Mouse (Mus musculus): ENCODE data around the gene Ppm1k.
"Not testable (repeated sequence)": the region's sequence is repeated elsewhere in the genome, so short reads cannot be mapped to it uniquely, and the experiment has no call there.

The Ppm1k gene

DNA sequence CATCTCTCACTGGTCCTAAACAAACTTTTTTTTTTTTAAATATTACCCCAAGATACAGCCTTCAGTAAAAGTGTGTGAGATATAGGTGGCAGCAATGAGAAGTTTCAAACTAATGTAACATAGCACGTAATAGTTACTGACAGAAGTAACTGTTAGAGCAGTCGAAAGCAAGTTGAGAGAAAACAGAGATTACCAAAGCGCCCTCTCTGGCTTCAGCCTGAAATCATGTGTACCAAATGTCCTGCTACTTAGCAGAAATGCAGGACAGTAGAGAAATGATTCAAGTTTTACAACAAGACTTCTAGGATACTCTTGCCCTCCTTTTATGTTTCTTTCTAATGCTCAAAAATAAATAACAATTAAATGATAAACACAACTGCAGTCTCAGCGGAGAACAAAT, 4.3 kb downstream of the Ppm1k start:
- DNase-seq = no peak

DNA sequence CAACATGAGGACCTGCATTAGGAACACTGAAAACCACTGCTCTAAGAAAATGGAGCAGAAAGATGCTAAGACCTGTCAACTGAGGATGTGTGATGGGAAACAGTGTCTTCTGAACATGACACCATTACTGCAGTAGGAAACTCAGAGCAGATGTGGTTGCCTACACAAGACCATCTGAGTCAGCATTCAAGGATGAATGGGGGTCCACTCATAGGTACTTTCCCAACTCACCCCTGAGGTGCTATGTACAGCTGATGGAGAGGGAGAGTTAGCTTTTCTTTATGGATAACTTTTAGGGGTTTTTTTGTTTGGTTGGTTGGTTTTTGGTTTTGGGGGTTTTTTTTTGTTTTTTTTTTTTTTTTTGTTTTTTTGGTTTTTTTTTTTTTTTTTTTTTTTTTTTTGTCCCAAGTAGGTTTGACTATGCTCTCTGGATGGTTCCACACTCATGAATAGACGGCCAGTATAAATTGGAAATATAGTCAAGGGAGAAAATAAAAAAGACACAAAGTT, 5.9 kb downstream of the Ppm1k start:
- no peak for DNase-seq

DNA sequence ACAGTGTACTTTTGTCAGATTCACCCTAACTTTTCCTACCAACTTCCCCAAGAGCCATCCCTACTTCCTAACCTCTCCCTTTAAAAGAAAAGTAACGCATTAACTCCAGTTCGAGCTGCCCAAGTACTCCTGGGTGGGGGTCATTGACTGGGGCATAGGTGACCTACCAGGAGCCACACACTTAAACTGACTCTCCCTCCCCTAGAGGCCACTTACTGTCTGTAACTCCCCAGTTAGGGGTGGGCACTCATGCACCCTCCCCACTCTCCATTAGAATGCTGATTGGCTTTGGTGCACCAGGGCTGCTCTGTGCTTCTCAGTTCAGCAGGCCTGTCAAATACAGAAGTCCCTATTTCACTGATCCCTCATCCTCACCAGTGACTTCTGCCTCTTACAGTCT, 8.3 kb downstream of the Ppm1k start:
- DNase-seq = no peak

DNA sequence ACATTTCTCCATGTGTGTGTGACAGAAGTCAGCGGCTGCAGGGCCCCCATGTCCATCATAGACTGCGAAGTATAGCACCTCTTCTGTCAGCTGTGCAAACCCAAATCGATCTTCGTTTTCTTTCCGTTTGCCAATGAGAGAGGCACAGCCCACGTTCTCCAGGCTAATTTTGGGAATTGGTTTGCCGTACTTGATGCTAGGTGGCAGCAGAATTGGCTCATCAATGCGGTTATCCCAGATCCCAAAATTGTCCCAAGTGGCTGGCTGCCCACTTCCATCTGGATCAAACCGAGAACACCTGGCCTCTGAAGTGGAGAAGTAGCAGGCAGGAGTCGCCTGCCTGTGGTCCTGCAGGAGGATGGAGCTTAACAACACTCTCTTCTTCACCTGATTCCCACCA, 10.5 kb downstream of the Ppm1k start:
- DNase-seq = no peak

DNA sequence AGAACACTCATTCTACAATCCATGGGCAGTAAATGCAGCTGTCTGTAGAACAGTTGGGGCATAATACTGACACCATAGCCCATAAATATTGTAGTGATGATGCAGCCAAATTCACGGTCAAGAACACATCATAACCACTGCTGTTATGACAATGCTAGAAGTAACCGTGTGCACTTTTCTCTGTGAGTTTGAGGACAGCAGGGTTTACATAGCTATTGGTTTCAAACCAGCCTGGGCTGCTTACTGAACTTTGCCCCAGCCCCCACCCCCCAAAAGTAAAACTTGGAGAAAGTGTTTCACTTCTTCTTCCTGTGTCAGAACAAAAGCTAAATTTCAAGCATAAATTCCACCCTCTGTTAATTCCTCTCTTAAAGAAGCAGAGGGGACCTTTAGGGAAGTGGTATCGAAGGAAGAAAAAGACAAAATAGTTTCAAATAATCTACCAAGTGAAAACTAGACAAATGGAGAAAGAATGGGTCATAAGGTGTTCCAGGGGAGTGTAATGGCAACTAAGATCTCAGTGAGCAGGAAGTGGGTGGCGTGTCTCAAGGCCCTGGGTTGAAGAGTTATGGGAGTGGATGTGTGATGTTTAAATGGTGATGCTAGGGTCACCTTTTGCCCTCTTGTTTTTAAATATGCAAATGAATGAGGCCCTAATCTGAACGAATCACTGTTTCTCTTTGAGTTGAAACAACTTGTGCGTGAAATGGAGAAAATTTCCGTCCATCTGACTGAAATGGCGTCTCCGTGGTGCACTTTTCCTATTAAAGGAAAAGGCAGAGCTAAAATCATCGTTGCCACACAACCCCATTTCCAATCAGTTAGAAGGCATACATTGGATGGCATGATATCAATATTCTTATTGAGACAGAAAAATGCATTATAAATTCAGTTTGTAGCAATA, 14.3 kb downstream of the Ppm1k start:
- no peak for DNase-seq

DNA sequence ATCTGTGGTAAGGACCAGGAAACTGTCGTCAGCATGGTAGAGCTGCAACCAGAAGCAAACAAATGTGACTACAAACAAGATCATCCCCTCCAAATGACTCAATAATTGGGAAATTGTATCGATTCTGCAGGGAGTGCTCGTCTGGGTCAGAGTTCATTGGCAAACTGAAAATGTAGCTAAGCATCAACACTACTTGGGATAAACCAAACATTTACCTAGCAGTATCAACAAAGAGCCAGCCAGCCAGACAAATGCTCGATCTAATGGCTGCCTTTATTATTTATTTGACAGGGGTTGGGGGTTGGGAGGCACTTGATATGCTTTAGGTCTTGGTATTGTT, 21.3 kb downstream of the Ppm1k start:
- no peak for DNase-seq

DNA sequence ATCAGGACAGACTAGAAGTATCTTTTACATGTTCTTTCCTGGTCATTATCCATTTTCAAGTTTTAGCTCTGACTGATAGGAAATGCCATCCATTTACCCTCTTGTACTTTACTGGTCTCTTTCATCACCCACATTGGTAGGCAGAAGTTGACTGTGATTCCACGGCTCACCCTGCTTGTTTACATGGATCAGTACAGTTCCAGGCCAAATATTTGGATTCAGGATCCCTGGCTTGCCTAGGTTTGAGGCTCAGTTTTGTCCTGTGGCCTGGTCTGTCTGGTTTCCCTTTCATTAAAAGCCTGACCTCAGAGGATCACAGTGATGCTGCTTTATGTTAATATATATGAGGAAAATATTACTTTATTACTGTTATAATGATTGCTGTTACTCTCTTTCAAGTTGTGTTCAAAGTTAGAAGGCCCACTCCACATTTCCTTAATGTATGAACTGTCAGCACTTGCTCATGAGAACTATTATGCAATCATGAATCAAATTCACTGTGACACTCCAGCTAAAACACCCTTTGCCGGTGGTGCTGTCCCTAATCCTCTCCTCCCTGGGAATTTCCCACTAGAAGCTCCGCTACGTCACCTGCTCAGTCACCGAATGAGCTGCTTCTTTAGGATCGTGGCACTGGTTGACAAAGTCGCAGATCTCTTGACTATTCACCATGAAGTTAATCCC, 21.8 kb downstream of the Ppm1k start:
- no peak for DNase-seq

DNA sequence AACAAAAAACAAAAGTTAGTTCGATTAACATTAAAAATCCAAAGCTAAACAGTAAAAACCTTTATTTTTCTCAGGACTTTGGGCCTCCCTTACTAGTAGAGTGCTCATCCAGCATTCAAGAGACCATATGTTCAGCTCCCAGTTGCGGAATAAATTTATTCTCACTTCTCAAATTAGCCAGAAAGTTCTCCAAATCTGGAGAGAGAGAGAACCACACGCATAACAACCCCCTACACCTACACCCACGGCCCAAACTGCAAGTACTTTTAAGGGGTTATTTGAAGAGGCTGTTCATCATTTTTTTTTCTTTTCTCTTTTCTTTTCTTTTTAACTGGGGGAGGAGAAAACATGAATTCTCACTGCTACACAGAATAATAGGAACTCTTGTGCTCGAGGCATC, 23.4 kb downstream of the Ppm1k start:
- DNase-seq = no peak

DNA sequence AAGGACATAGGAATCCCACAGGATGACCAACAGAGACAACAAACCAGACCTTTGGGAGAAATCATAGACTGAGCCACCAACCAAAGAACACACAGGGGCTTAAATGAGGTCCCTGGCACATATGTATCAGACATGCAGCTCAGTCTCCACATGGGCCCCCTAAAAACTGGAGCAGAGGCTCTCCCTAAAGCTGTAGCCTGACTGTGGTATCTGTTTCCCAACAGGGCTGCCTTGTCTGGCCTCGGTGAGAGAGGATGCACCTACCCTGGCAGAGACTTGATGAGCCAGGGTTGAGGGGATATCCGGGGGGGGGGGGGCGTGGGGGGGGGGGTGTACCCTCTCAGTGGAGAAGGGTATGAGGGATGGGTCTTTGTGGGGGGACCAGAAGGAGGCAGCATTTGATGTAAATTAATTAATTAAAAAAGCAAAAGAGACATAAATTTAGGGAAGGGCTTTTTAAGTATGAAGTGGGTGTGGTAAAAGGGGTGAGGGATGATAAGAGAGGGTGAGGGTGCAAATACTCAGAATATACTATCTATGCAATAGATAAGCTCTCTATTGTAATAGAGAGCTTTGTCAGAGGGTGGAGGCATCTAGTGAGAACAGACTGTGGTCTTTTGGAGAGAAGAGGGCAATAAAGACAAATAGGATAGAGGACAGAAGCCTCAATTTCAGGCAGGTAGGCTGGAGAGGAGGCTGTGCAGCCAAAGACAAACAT, 31.4 kb downstream of the Ppm1k start:
- no peak for DNase-seq

DNA sequence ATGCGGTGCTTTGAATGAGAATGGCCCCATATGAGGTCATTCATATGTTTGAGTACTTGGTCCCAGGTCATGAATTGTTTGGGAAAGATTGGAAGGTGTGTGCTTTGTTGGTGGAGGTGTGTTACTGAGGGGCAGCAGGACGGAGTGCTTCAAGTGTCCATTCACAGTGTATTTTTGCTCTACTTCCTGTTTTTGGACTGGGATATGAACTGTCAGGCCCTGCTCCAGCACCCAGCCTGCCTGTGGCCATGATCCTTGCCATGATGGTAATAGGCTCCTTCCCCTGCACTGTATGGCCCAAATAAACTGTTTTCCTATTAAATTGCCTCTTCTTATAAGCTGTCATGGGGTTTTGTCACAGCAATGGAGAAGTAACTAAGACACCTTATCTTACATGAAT, 36.1 kb downstream of the Ppm1k start:
- no peak for DNase-seq

DNA sequence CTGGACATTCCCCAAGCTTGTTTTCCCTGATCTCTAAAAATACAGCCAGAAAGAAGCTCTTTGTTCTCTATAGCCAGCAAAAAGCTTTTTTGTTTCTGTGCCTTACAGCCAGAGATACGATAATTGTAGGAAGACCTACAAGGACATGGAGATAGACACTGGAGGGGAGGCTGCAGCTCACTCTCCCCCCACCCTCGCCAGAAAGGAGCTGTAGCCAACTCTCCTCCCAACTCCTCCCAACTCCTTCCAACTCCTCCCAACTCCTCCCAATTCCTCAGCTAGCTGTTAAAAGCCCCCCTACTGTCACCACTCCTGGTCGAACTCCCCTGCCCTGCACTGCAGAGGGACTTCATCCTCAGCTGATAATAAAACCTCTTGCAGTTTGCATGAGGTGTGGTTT, 67.1 kb downstream of the Ppm1k start:
- DNase-seq = not testable (repeated sequence)
